Mouse (Mus musculus): ENCODE results near the gene Dus3l. TPM values are rescaled to one million over a fixed set of nuclear protein-coding genes. Genes with fewer than 3 reads are reported as not detected.

Gene Dus3l
- total RNA-seq, 1 experiment from 2014 or later = 21.0 TPM

- ATAC-seq (replicated peaks in 1 of 2; ENCODE audit: insufficient read depth in 1 of 2, low FRiP score in 2 of 2, low TSS enrichment in 1 of 2, low read depth in 1 of 2, poor library complexity in 2 of 2, severe bottlenecking in 2 of 2) = no peak
Measured at GRCm38 (mm10) chr17:56819032-56819545, 54.5 kb downstream of the Dus3l start.

Other genes with a start within 250 kb of the Dus3l start
- 0.20 TPM in 1 of 2 replicates, not detected in the other for gene Gm20219, start 210.4 kb upstream of the Dus3l start, total RNA-seq (2017)
- 94.2 and 95.1 TPM in 2 replicates for gene Safb2, start 180.2 kb upstream of the Dus3l start, total RNA-seq (2017)
- gene Safb, start 179.9 kb upstream of the Dus3l start, total RNA-seq (2017) = 65.8 and 86.0 TPM in 2 replicates
- 65.5 and 76.1 TPM in 2 replicates for gene 2410015M20Rik, start 155.0 kb upstream of the Dus3l start, total RNA-seq (2017)
- 2,030 and 2,370 TPM in 2 replicates for gene Rpl36, start 151.3 kb upstream of the Dus3l start, total RNA-seq (2017)
- 53.7 and 57.4 TPM in 2 replicates for gene Lonp1, start 137.9 kb upstream of the Dus3l start, total RNA-seq (2017)
- 0.75 TPM in 1 of 2 replicates, not detected in the other for gene Catsperd, start 136.6 kb upstream of the Dus3l start, total RNA-seq (2017)
- 51.9 and 53.5 TPM in 2 replicates for gene Ranbp3, start 91.5 kb upstream of the Dus3l start, total RNA-seq (2017)
- 42.8 and 67.8 TPM in 2 replicates for gene Ndufa11, start 47.0 kb upstream of the Dus3l start, total RNA-seq (2017)
- 12.5 and 12.9 TPM in 2 replicates for gene Vmac, start 46.7 kb upstream of the Dus3l start, total RNA-seq (2017)
- gene Nrtn, start 7.2 kb upstream of the Dus3l start, total RNA-seq (2017) = not detected in 2 replicates
- 1.4 TPM in 1 of 2 replicates, not detected in the other for gene Prr22, start 5.5 kb downstream of the Dus3l start, total RNA-seq (2017)
- gene Rfx2, start 66.3 kb downstream of the Dus3l start, total RNA-seq (2017) = 5.0 and 5.1 TPM in 2 replicates
- gene Acsbg2, start 109.7 kb downstream of the Dus3l start, total RNA-seq (2017) = not detected in 2 replicates
- gene 1700061G19Rik, start 110.7 kb downstream of the Dus3l start, total RNA-seq (2017) = 0.44 TPM in 1 of 2 replicates, not detected in the other
- gene Mllt1, start 170.7 kb downstream of the Dus3l start, total RNA-seq (2017) = 15.3 and 19.3 TPM in 2 replicates
- gene Acer1, start 217.4 kb downstream of the Dus3l start, total RNA-seq (2017) = not detected in 2 replicates
- gene Clpp, start 225.5 kb downstream of the Dus3l start, total RNA-seq (2017) = 43.0 and 66.4 TPM in 2 replicates
- gene Alkbh7, start 232.6 kb downstream of the Dus3l start, total RNA-seq (2017) = 13.2 and 18.7 TPM in 2 replicates
- not detected in 2 replicates for gene Pspn, start 235.3 kb downstream of the Dus3l start, total RNA-seq (2017)
- 89.5 and 124 TPM in 2 replicates for gene Gtf2f1, start 246.5 kb downstream of the Dus3l start, total RNA-seq (2017)
- gene Gm17949, start 246.7 kb downstream of the Dus3l start, total RNA-seq (2017) = 0.56 TPM in 1 of 2 replicates, not detected in the other

Data from hematopoietic stem cell, adult 5-6 weeks (primary cell).